Comparison of ENCODE assay signal across 9 mouse cellular contexts in genomic region chr13:41571368-41572350, GRCm38 (mm10). TPM values are rescaled to one million over a fixed set of nuclear protein-coding genes. Genes with fewer than 3 reads are reported as not detected.
A peak's percentile ranks its signal among the peaks of the same experiment; 100 is the strongest.
DNase-seq lines count a peak whose midpoint lies in the region; ATAC-seq lines count a peak whose summit lies in the region.
"Had no signal": no experiment of that assay in that cellular context is flagged by ENCODE, and none has a peak within 500 bp of the region (broad histone marks: within the 10 kb centered on the region; RNA-seq: fewer than 3 reads in every experiment).

No protein-coding gene starts in this region.

- no peaks in the 10 kb centered on the region for H3K9me3 ChIP-seq in embryonic facial prominence, embryonic 11.5 days (replicated peaks; ENCODE audit: control insufficient read depth, low read length)
- H3K9me3 ChIP-seq: lung, embryonic 15.5 days had no signal

- H3K4me3 ChIP-seq in embryonic facial prominence, embryonic 11.5 days (ENCODE audit: low read depth, low read length): no peak overlapping the region
- H3K4me3 ChIP-seq: lung, embryonic 15.5 days had no signal

- H3K27ac ChIP-seq in embryonic facial prominence, embryonic 11.5 days (replicated peaks; ENCODE audit: low read depth, low read length): no peak overlapping the region
- H3K27ac ChIP-seq: lung, embryonic 15.5 days had no signal

- H3K9ac ChIP-seq in embryonic facial prominence, embryonic 11.5 days (replicated peaks; ENCODE audit: low read length): no peak overlapping the region
- H3K9ac ChIP-seq: lung, embryonic 15.5 days had no signal

- H3K4me1 ChIP-seq in embryonic facial prominence, embryonic 11.5 days (ENCODE audit: control insufficient read depth, insufficient read depth, low read length): no peaks in the 10 kb centered on the region

- H3K4me2 ChIP-seq in embryonic facial prominence, embryonic 11.5 days (ENCODE audit: low read depth, low read length): no peak overlapping the region
- H3K4me2 ChIP-seq: lung, embryonic 15.5 days had no signal

- 33% methylated on average over 13 of the region's 13 CpGs for WGBS in embryonic facial prominence, embryonic 11.5 days

- ATAC-seq in embryonic facial prominence, embryonic 11.5 days (replicated peaks; ENCODE audit: insufficient number of reproducible peaks, low FRiP score, low TSS enrichment, low read depth): no peak

- no peaks in the 10 kb centered on the region for H3K27me3 ChIP-seq in embryonic facial prominence, embryonic 11.5 days (ENCODE audit: control insufficient read depth, insufficient read depth, low read length)
- H3K27me3 ChIP-seq: lung, embryonic 15.5 days had no signal

- DNase-seq in ES-CJ7 (ENCODE audit: low read depth, low spot score): peak; percentile 81
- peak; percentile 50 to 82 for DNase-seq in adrenal gland, postnatal 36 days
- DNase-seq in embryonic facial prominence, embryonic 11.5 days (ENCODE audit: low spot score): peak; percentile 96
- DNase-seq in heart, adult 8-10 months (ENCODE audit: low spot score): peak; percentile 97
- peak; percentile 66 to 77 for DNase-seq in kidney, postnatal 4 days
- peak; percentile 60 to 91 for DNase-seq in lung, adult 18-20 months
- DNase-seq in ovary, adult 18-20 months (ENCODE audit: low spot score): peak; percentile 34
- DNase-seq in thymus, postnatal 14 days: peak; percentile 87

- H3K36me3 ChIP-seq in embryonic facial prominence, embryonic 11.5 days (replicated peaks; ENCODE audit: control insufficient read depth, insufficient read depth, low read depth, low read length): no peaks in the 10 kb centered on the region
- H3K36me3 ChIP-seq: lung, embryonic 15.5 days had no signal

RNA-seq across cellular contexts. Expression of gene Tmem170b, which starts 34.0 kb away (rescaled TPM):
- 10 to 100 TPM; 23.0 to 29.0 TPM for total RNA-seq in adrenal gland, postnatal 36 days (2021)
- polyA plus RNA-seq in embryonic facial prominence, embryonic 11.5 days (2014; fragmentation: Nextera tagmentation; extraction: Ambion mirVana): 11.5 and 12.9 TPM in 2 replicates
- total RNA-seq in heart, adult 8-10 months (2022): 10 to 100 TPM; 22.2 to 26.4 (median 24.5) TPM

Comparison
In these comparisons a context has a peak if more than half of its experiments do, and no peak if none do; other contexts are left out.
1. DNase-seq: peak in every context shown above with its lines; median percentile 97 in heart, adult 8-10 months; 96 in embryonic facial prominence, embryonic 11.5 days; 87 in thymus, postnatal 14 days; 81 in ES-CJ7; 76 in lung, adult 18-20 months; 72 in kidney, postnatal 4 days; 66 in adrenal gland, postnatal 36 days; 34 in ovary, adult 18-20 months.